Mouse (Mus musculus) limb, embryonic 12.5 days (tissue): ENCODE measurements around the gene Hsd3b5. TPM values are rescaled to one million over a fixed set of nuclear protein-coding genes. Genes with fewer than 3 reads are reported as not detected.
"Not testable (repeated sequence)": the region's sequence is repeated elsewhere in the genome, so short reads cannot be mapped to it uniquely, and the experiment has no call there.

Experiments used
- ATAC-seq: fragments of 200-750 bp; cut with Nextera tagmentation; 2 replicates; pipeline ENCODE4 v1.8.0; 2017; ENCODE audit warnings: low read depth, moderate TSS enrichment; ENCODE audit not compliant: insufficient number of reproducible peaks, insufficient read depth, low FRiP score, low TSS enrichment
- H3K27ac ChIP-seq: fragments of 300-500 bp; sonication (generic); 2 replicates; pipeline ENCODE4 v1.5.1; 2016; ENCODE audit warnings: mild to moderate bottlenecking, moderate library complexity
- H3K27me3 ChIP-seq: fragments of 300-500 bp; sonication (generic); 2 replicates; pipeline ENCODE4 v1.6.1; 2016; ENCODE audit warnings: mild to moderate bottlenecking, moderate library complexity
- H3K36me3 ChIP-seq: fragments of 300-500 bp; sonication (generic); 2 replicates; pipeline ENCODE4 v1.6.1; 2016; ENCODE audit warnings: mild to moderate bottlenecking, moderate library complexity
- H3K4me1 ChIP-seq: fragments of 300-500 bp; sonication (generic); replicated peaks from 2 replicates; pipeline ENCODE4 v1.6.1; 2016
- H3K4me2 ChIP-seq: fragments of 300-500 bp; sonication (generic); 2 replicates; pipeline ENCODE4 v1.6.1; 2016; ENCODE audit warnings: mild to moderate bottlenecking, moderate library complexity
- H3K4me3 ChIP-seq: fragments of 300-500 bp; sonication (generic); replicated peaks from 2 replicates; pipeline ENCODE4 v1.5.1; 2016; ENCODE audit warnings: mild to moderate bottlenecking
- H3K9ac ChIP-seq: fragments of 300-500 bp; sonication (generic); replicated peaks from 2 replicates; pipeline ENCODE4 v1.6.1; 2016; ENCODE audit warnings: mild to moderate bottlenecking, moderate library complexity
- H3K9me3 ChIP-seq: fragments of 300-500 bp; sonication (generic); 2 replicates; pipeline ENCODE4 v1.6.1; 2016; ENCODE audit warnings: mild to moderate bottlenecking, moderate library complexity
- WGBS: fragments of 180-500 bp; shearing (Covaris S2); methylation state at CpG from one replicate; pipeline ENCODE4 v1.1.7; 2016; 5-methylcytosine and 5-hydroxymethylcytosine counted together
- polyA plus RNA-seq: library from polyadenylated mRNA; unstranded; fragments of >200 nt; fragmentation: Nextera tagmentation; extraction: Ambion mirVana; gene quantifications from 2 replicates; pipeline ENCODE4 v1.2.1, GENCODE M21; 2016

Hsd3b5 gene
- polyA plus RNA-seq, 1 experiment from 2014 or later: not detected

DNA sequence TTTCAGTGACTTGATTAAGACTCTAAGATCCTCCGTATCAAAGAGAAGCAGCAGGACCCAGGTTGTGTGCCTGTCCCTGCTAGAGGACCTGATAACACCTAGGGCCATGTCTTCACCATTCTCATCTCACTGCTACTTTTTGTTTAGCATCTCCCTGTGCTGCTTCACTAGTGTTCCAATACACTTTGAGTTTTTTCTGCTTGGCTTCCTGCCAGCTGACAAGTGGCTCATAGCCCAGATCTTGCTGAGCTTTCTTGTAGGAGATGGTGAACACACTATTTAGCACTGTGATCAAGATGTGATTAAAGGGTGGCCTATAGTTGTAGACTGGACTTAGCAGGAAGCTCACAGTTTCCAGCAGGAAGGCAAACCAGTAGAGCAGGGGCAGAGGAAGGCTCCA, 49.0 kb downstream of the Hsd3b5 start:
- not testable (repeated sequence) for H3K4me2 ChIP-seq, ATAC-seq, H3K9ac ChIP-seq, H3K27me3 ChIP-seq, H3K4me1 ChIP-seq, H3K4me3 ChIP-seq, H3K27ac ChIP-seq, H3K36me3 ChIP-seq, H3K9me3 ChIP-seq
- 89% methylated on average over 1 of the region's 1 CpGs for WGBS

Other genes with a start within 250 kb of the Hsd3b5 start
- gene Zfp697, start 247.8 kb downstream of the Hsd3b5 start, polyA plus RNA-seq: 8.9 and 9.6 TPM in 2 replicates
- gene Gm4450, start 173.1 kb downstream of the Hsd3b5 start, polyA plus RNA-seq: 0.13 TPM in 1 of 2 replicates, not detected in the other
- gene Hsd3b4, start 119.7 kb downstream of the Hsd3b5 start, polyA plus RNA-seq: not detected in 2 replicates
- not detected in 2 replicates for gene Gm10681, start 41.4 kb downstream of the Hsd3b5 start, polyA plus RNA-seq
- gene Hsd3b2, start 94.3 kb upstream of the Hsd3b5 start, polyA plus RNA-seq: 0.06 TPM in 1 of 2 replicates, not detected in the other
- gene Hsd3b3, start 132.9 kb upstream of the Hsd3b5 start, polyA plus RNA-seq: 0.18 TPM in 1 of 2 replicates, not detected in the other
- gene Hsd3b6, start 184.2 kb upstream of the Hsd3b5 start, polyA plus RNA-seq: 31.6 and 33.2 TPM in 2 replicates
- gene Hsd3b1, start 229.5 kb upstream of the Hsd3b5 start, polyA plus RNA-seq: 0.29 and 0.73 TPM in 2 replicates